Mouse (Mus musculus) MEL (cell line): ENCODE results near the gene Dusp1.

Source experiments
- BHLHE40 ChIP-seq: IDR thresholded peaks from 2 replicates; pipeline ENCODE4 v1.6.1; 2012; ENCODE audit warnings: low read depth, mild to moderate bottlenecking, inconsistent platforms, low read length, improper control_type of control experiment, borderline replicate concordance
- CTCF ChIP-seq, 3 experiments: IDR thresholded peaks in 2 of 3; conservative IDR thresholded peaks in 1 of 3; 2 replicates each; pipeline ENCODE4 v1.5.1; 2011 to 2012; ENCODE audit warnings: low read length in 3 of 3, low read depth in 2 of 3, mild to moderate bottlenecking in 2 of 3, improper control_type of control experiment in 1 of 3, inconsistent platforms in 1 of 3, mixed read lengths in 1 of 3, moderate library complexity in 1 of 3; ENCODE audit not compliant: control insufficient read depth in 1 of 3, insufficient read depth in 1 of 3, poor library complexity in 1 of 3, severe bottlenecking in 1 of 3
- EP300 ChIP-seq, 2 experiments: IDR thresholded peaks; 2 replicates each; pipeline ENCODE4 v1.6.1; 2011; ENCODE audit warnings: improper control_type of control experiment in 2 of 2, low read length in 2 of 2, low read depth in 1 of 2, mild to moderate bottlenecking in 1 of 2
- JUND ChIP-seq: IDR thresholded peaks from 2 replicates; pipeline ENCODE4 v1.6.1; 2011; ENCODE audit warnings: low read depth, mild to moderate bottlenecking, improper control_type of control experiment, low read length
- MAFK ChIP-seq: IDR thresholded peaks from 2 replicates; pipeline ENCODE4 v1.6.1; 2011; ENCODE audit warnings: low read depth, mild to moderate bottlenecking, low read length, improper control_type of control experiment, borderline replicate concordance
- MAX ChIP-seq: IDR thresholded peaks from 2 replicates; pipeline ENCODE4 v1.6.1; 2011; ENCODE audit warnings: low read length, improper control_type of control experiment
- MXI1 ChIP-seq: IDR thresholded peaks from 2 replicates; pipeline ENCODE4 v1.6.1; 2011; ENCODE audit warnings: mild to moderate bottlenecking, low read depth, low read length, improper control_type of control experiment
- NRF1 ChIP-seq: IDR thresholded peaks from 2 replicates; pipeline ENCODE4 v1.6.1; 2014; ENCODE audit warnings: low read depth, mild to moderate bottlenecking, inconsistent platforms, low read length, improper control_type of control experiment, moderate library complexity; ENCODE audit not compliant: poor library complexity, insufficient read depth, severe bottlenecking
- POLR2A ChIP-seq, 2 experiments: IDR thresholded peaks; 2 replicates each; pipeline ENCODE4 v1.6.1; 2011 to 2012; ENCODE audit warnings: low read length in 2 of 2, mild to moderate bottlenecking in 2 of 2, control low read depth in 1 of 2, improper control_type of control experiment in 1 of 2, low read depth in 1 of 2, moderate library complexity in 1 of 2; ENCODE audit not compliant: control insufficient read depth in 1 of 2, insufficient read depth in 1 of 2, poor library complexity in 1 of 2
- POLR2AphosphoS2 ChIP-seq: IDR thresholded peaks from 2 replicates; pipeline ENCODE4 v1.6.1; 2011; ENCODE audit warnings: low read length, improper control_type of control experiment
- TAL1 ChIP-seq: IDR thresholded peaks from 2 replicates; pipeline ENCODE4 v1.6.1; 2012; ENCODE audit warnings: mild to moderate bottlenecking, inconsistent platforms, low read length, moderate library complexity, mixed read lengths
- TCF12 ChIP-seq: IDR thresholded peaks from 2 replicates; pipeline ENCODE4 v1.6.1; 2014; ENCODE audit warnings: low read depth, mild to moderate bottlenecking, inconsistent platforms, low read length, improper control_type of control experiment, moderate library complexity
- ZC3H11A ChIP-seq: IDR thresholded peaks from 2 replicates; pipeline ENCODE4 v1.6.1; 2012; ENCODE audit warnings: low read depth, mild to moderate bottlenecking, inconsistent platforms, low read length, improper control_type of control experiment

DNA sequence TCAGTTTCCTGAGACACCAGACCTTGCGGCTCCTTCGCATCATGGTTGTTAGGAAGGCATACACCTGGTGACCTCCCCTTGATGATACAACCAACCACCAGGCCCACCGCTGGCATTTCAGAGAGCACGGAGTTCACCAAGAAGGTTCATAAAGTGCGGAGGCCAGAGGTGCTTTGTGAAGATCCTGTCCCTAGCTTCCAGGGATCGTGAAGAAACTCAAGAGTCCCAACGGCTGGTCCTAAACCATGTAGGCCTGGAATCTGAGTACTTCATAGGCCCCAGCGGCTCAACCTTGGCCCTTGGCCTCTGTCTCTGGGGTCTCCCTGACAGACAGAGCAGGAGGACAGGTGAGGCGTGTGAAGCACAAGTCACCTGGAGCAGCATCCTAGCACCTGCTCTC is 34.6 kb downstream of the Dusp1 start:
- TF ChIP-seq BHLHE40 (no peak), TCF12 (no peak), TAL1 (no peak), POLR2A (IDR thresholded peaks at IDR 0.05; ENCODE audit: control insufficient read depth in 1 of 2, insufficient read depth in 1 of 2, low read depth in 1 of 2, low read length in 2 of 2, poor library complexity in 1 of 2) (no peak), POLR2AphosphoS2 (no peak), EP300 (IDR thresholded peaks at IDR 0.05; ENCODE audit: low read depth in 1 of 2, low read length in 2 of 2) (no peak), CTCF (IDR thresholded peaks at IDR 0.05 in 2 of 3, conservative IDR thresholded peaks at IDR 0.05 in 1 of 3; ENCODE audit: control insufficient read depth in 1 of 3, insufficient read depth in 1 of 3, low read depth in 2 of 3, low read length in 3 of 3, poor library complexity in 1 of 3, severe bottlenecking in 1 of 3) (no peak), JUND (no peak), MXI1 (no peak), ZC3H11A (no peak), MAFK (no peak), MAX (no peak), NRF1 (no peak)
